ENCODE assay signal across 9 mouse cellular contexts in genomic region chr1:171322012-171322411, GRCm38 (mm10). TPM values are rescaled to one million over a fixed set of nuclear protein-coding genes. Genes with fewer than 3 reads are reported as not detected.
A peak's percentile ranks its signal among the peaks of the same experiment; 100 is the strongest.
DNase-seq lines count a peak whose midpoint lies in the region; ATAC-seq lines count a peak whose summit lies in the region.
"Had no signal": no experiment of that assay in that cellular context is flagged by ENCODE, and none has a peak within 500 bp of the region (broad histone marks: within the 10 kb centered on the region; RNA-seq: fewer than 3 reads in every experiment).

No protein-coding gene starts in this region.

- no peak for DNase-seq in embryonic facial prominence, embryonic 11.5 days (ENCODE audit: low spot score)
- no peak for DNase-seq in embryonic facial prominence, embryonic 10.5 days (ENCODE audit: low spot score)
- DNase-seq in neural tube, embryonic 11.5 days (ENCODE audit: low spot score) = no peak
- no peak for DNase-seq in urinary bladder, postnatal 36 days (ENCODE audit: low spot score in 2 of 2)
- DNase-seq in thymus, postnatal 10 days (ENCODE audit: low spot score in 2 of 2) = no peak
- DNase-seq: spleen, adult 18-20 months had no signal

- H3K4me3 ChIP-seq in embryonic facial prominence, embryonic 11.5 days (ENCODE audit: low read depth, low read length) = no peak overlapping the region
- no peak overlapping the region for H3K4me3 ChIP-seq in embryonic facial prominence, embryonic 10.5 days
- no peak overlapping the region for H3K4me3 ChIP-seq in neural tube, embryonic 11.5 days (ENCODE audit: low read depth, low read length)
- H3K4me3 ChIP-seq in neural tube, embryonic 15.5 days (replicated peaks) = no peak overlapping the region
- H3K4me3 ChIP-seq in limb, embryonic 12.5 days (replicated peaks) = no peak overlapping the region
- no peak overlapping the region for H3K4me3 ChIP-seq in stomach, embryonic 15.5 days (replicated peaks)

- no peak overlapping the region for H3K4me2 ChIP-seq in embryonic facial prominence, embryonic 11.5 days (ENCODE audit: low read depth, low read length)
- H3K4me2 ChIP-seq in neural tube, embryonic 11.5 days (ENCODE audit: low read depth) = no peak overlapping the region
- H3K4me2 ChIP-seq in neural tube, embryonic 15.5 days = no peak overlapping the region
- H3K4me2 ChIP-seq in limb, embryonic 12.5 days = no peak overlapping the region
- H3K4me2 ChIP-seq in stomach, embryonic 15.5 days = no peak overlapping the region

- no peaks in the 10 kb centered on the region for H3K27me3 ChIP-seq in embryonic facial prominence, embryonic 11.5 days (ENCODE audit: control insufficient read depth, insufficient read depth, low read length)
- no peaks in the 10 kb centered on the region for H3K27me3 ChIP-seq in embryonic facial prominence, embryonic 10.5 days (replicated peaks; ENCODE audit: low read depth, poor library complexity, severe bottlenecking)
- H3K27me3 ChIP-seq in neural tube, embryonic 11.5 days (ENCODE audit: control insufficient read depth, insufficient read depth, low read length) = no peaks in the 10 kb centered on the region
- H3K27me3 ChIP-seq in neural tube, embryonic 15.5 days (replicated peaks) = no peaks in the 10 kb centered on the region
- H3K27me3 ChIP-seq in limb, embryonic 12.5 days = no peaks in the 10 kb centered on the region
- no peaks in the 10 kb centered on the region for H3K27me3 ChIP-seq in stomach, embryonic 15.5 days (replicated peaks)

- no peaks in the 10 kb centered on the region for H3K9me3 ChIP-seq in embryonic facial prominence, embryonic 11.5 days (replicated peaks; ENCODE audit: control insufficient read depth, low read length)
- H3K9me3 ChIP-seq in embryonic facial prominence, embryonic 10.5 days = no peaks in the 10 kb centered on the region
- no peaks in the 10 kb centered on the region for H3K9me3 ChIP-seq in neural tube, embryonic 11.5 days (ENCODE audit: control insufficient read depth, low read length)
- no peaks in the 10 kb centered on the region for H3K9me3 ChIP-seq in neural tube, embryonic 15.5 days (replicated peaks)
- no peaks in the 10 kb centered on the region for H3K9me3 ChIP-seq in limb, embryonic 12.5 days
- no peaks in the 10 kb centered on the region for H3K9me3 ChIP-seq in stomach, embryonic 15.5 days

- H3K27ac ChIP-seq in embryonic facial prominence, embryonic 11.5 days (replicated peaks; ENCODE audit: low read depth, low read length) = no peak overlapping the region
- H3K27ac ChIP-seq in embryonic facial prominence, embryonic 10.5 days (replicated peaks) = no peak overlapping the region
- no peak overlapping the region for H3K27ac ChIP-seq in neural tube, embryonic 11.5 days (ENCODE audit: low read depth, low read length)
- H3K27ac ChIP-seq in neural tube, embryonic 15.5 days (replicated peaks) = no peak overlapping the region
- H3K27ac ChIP-seq in limb, embryonic 12.5 days = no peak overlapping the region
- H3K27ac ChIP-seq in stomach, embryonic 15.5 days = no peak overlapping the region

- 68% methylated on average over 1 of the region's 1 CpGs for WGBS in embryonic facial prominence, embryonic 11.5 days
- WGBS in embryonic facial prominence, embryonic 10.5 days = 84% methylated on average over 1 of the region's 1 CpGs
- 91% methylated on average over 1 of the region's 1 CpGs for WGBS in neural tube, embryonic 11.5 days
- WGBS in neural tube, embryonic 15.5 days = 93% methylated on average over 1 of the region's 1 CpGs
- 88% methylated on average over 1 of the region's 1 CpGs for WGBS in limb, embryonic 12.5 days
- 74% methylated on average over 1 of the region's 1 CpGs for WGBS in stomach, embryonic 15.5 days

- no peaks in the 10 kb centered on the region for H3K4me1 ChIP-seq in embryonic facial prominence, embryonic 11.5 days (ENCODE audit: control insufficient read depth, insufficient read depth, low read length)
- H3K4me1 ChIP-seq in embryonic facial prominence, embryonic 10.5 days = peaks cover 9% of the 10 kb centered on the region; the same call in 1 of the 2 replicates
- H3K4me1 ChIP-seq in neural tube, embryonic 11.5 days (ENCODE audit: control insufficient read depth, insufficient read depth, low read length) = no peaks in the 10 kb centered on the region
- peaks cover 21% of the 10 kb centered on the region for H3K4me1 ChIP-seq in neural tube, embryonic 15.5 days
- H3K4me1 ChIP-seq in limb, embryonic 12.5 days (replicated peaks) = no peaks in the 10 kb centered on the region
- no peaks in the 10 kb centered on the region for H3K4me1 ChIP-seq in stomach, embryonic 15.5 days

- ATAC-seq in embryonic facial prominence, embryonic 11.5 days (replicated peaks; ENCODE audit: insufficient number of reproducible peaks, low FRiP score, low TSS enrichment, low read depth) = 0 out of 2 replicates have a peak, but pooled peaks have one; percentile 65
- peak; percentile 41; the same call in 1 of the 2 replicates for ATAC-seq in neural tube, embryonic 11.5 days (ENCODE audit: insufficient read depth, low FRiP score, low TSS enrichment)
- ATAC-seq in neural tube, embryonic 15.5 days (ENCODE audit: low FRiP score) = no peak
- ATAC-seq in limb, embryonic 12.5 days (ENCODE audit: insufficient number of reproducible peaks, insufficient read depth, low FRiP score, low TSS enrichment, low read depth) = peak; percentile 52; the same call in 1 of the 2 replicates
- ATAC-seq in stomach, embryonic 15.5 days (ENCODE audit: insufficient read depth, low FRiP score, low read depth) = peak; percentile 75; the same call in 1 of the 2 replicates

- H3K36me3 ChIP-seq in embryonic facial prominence, embryonic 11.5 days (replicated peaks; ENCODE audit: control insufficient read depth, insufficient read depth, low read depth, low read length) = no peaks in the 10 kb centered on the region
- peaks cover 11% of the 10 kb centered on the region; the same call in 1 of the 2 replicates for H3K36me3 ChIP-seq in embryonic facial prominence, embryonic 10.5 days (replicated peaks)
- H3K36me3 ChIP-seq in neural tube, embryonic 11.5 days (ENCODE audit: control insufficient read depth, insufficient read depth, low read length) = no peaks in the 10 kb centered on the region
- H3K36me3 ChIP-seq in neural tube, embryonic 15.5 days = no peaks in the 10 kb centered on the region; the same call in 1 of the 2 replicates
- no peaks in the 10 kb centered on the region; the same call in 1 of the 2 replicates for H3K36me3 ChIP-seq in limb, embryonic 12.5 days
- H3K36me3 ChIP-seq in stomach, embryonic 15.5 days = no peaks in the 10 kb centered on the region

- H3K9ac ChIP-seq in embryonic facial prominence, embryonic 11.5 days (replicated peaks; ENCODE audit: low read length) = no peak overlapping the region
- H3K9ac ChIP-seq in neural tube, embryonic 11.5 days (ENCODE audit: low read length) = no peak overlapping the region
- no peak overlapping the region for H3K9ac ChIP-seq in neural tube, embryonic 15.5 days (replicated peaks)
- no peak overlapping the region for H3K9ac ChIP-seq in limb, embryonic 12.5 days (replicated peaks)
- H3K9ac ChIP-seq in stomach, embryonic 15.5 days = no peak overlapping the region

RNA-seq across cellular contexts. Expression of gene Dedd, which starts 6.9 kb away (rescaled TPM):
- polyA plus RNA-seq in embryonic facial prominence, embryonic 11.5 days (2014; fragmentation: Nextera tagmentation; extraction: Ambion mirVana) = 51.7 and 56.7 TPM in 2 replicates
- polyA plus RNA-seq in embryonic facial prominence, embryonic 10.5 days (2016; fragmentation: Nextera tagmentation; extraction: Ambion mirVana) = 50.3 and 50.4 TPM in 2 replicates
- 50.4 and 57.6 TPM in 2 replicates for polyA plus RNA-seq in neural tube, embryonic 11.5 days (2014; fragmentation: Nextera tagmentation; extraction: Ambion mirVana)
- polyA plus RNA-seq in neural tube, embryonic 15.5 days (2015; fragmentation: Nextera tagmentation; extraction: Ambion mirVana) = 44.1 and 49.9 TPM in 2 replicates
- polyA plus RNA-seq in limb, embryonic 12.5 days (2016; fragmentation: Nextera tagmentation; extraction: Ambion mirVana) = 59.2 and 62.9 TPM in 2 replicates
- 43.1 and 44.7 TPM in 2 replicates for polyA plus RNA-seq in stomach, embryonic 15.5 days (2015; fragmentation: Nextera tagmentation; extraction: Ambion mirVana)

RNA-seq across cellular contexts. Expression of gene Nit1, which starts 23.4 kb away (rescaled TPM):
- 29.8 and 31.5 TPM in 2 replicates for polyA plus RNA-seq in embryonic facial prominence, embryonic 11.5 days (2014; fragmentation: Nextera tagmentation; extraction: Ambion mirVana)
- 33.6 and 36.8 TPM in 2 replicates for polyA plus RNA-seq in embryonic facial prominence, embryonic 10.5 days (2016; fragmentation: Nextera tagmentation; extraction: Ambion mirVana)
- polyA plus RNA-seq in neural tube, embryonic 11.5 days (2014; fragmentation: Nextera tagmentation; extraction: Ambion mirVana) = 30.7 and 34.0 TPM in 2 replicates
- 53.0 and 53.1 TPM in 2 replicates for polyA plus RNA-seq in neural tube, embryonic 15.5 days (2015; fragmentation: Nextera tagmentation; extraction: Ambion mirVana)
- 43.8 and 43.9 TPM in 2 replicates for polyA plus RNA-seq in limb, embryonic 12.5 days (2016; fragmentation: Nextera tagmentation; extraction: Ambion mirVana)
- 42.0 and 46.4 TPM in 2 replicates for polyA plus RNA-seq in stomach, embryonic 15.5 days (2015; fragmentation: Nextera tagmentation; extraction: Ambion mirVana)

RNA-seq across cellular contexts. Expression of gene Pfdn2, which starts 23.5 kb away (rescaled TPM):
- 60.7 and 70.1 TPM in 2 replicates for polyA plus RNA-seq in embryonic facial prominence, embryonic 11.5 days (2014; fragmentation: Nextera tagmentation; extraction: Ambion mirVana)
- 156 TPM in 2 replicates for polyA plus RNA-seq in embryonic facial prominence, embryonic 10.5 days (2016; fragmentation: Nextera tagmentation; extraction: Ambion mirVana)
- polyA plus RNA-seq in neural tube, embryonic 11.5 days (2014; fragmentation: Nextera tagmentation; extraction: Ambion mirVana) = 61.2 and 68.0 TPM in 2 replicates
- 146 and 162 TPM in 2 replicates for polyA plus RNA-seq in neural tube, embryonic 15.5 days (2015; fragmentation: Nextera tagmentation; extraction: Ambion mirVana)
- polyA plus RNA-seq in limb, embryonic 12.5 days (2016; fragmentation: Nextera tagmentation; extraction: Ambion mirVana) = 123 and 128 TPM in 2 replicates
- polyA plus RNA-seq in stomach, embryonic 15.5 days (2015; fragmentation: Nextera tagmentation; extraction: Ambion mirVana) = 97.2 and 99.5 TPM in 2 replicates

RNA-seq across cellular contexts. Expression of gene Ufc1, which starts 27.2 kb away (rescaled TPM):
- polyA plus RNA-seq in embryonic facial prominence, embryonic 11.5 days (2014; fragmentation: Nextera tagmentation; extraction: Ambion mirVana) = 109 and 114 TPM in 2 replicates
- polyA plus RNA-seq in embryonic facial prominence, embryonic 10.5 days (2016; fragmentation: Nextera tagmentation; extraction: Ambion mirVana) = 100 and 105 TPM in 2 replicates
- polyA plus RNA-seq in neural tube, embryonic 11.5 days (2014; fragmentation: Nextera tagmentation; extraction: Ambion mirVana) = 102 and 103 TPM in 2 replicates
- 115 and 119 TPM in 2 replicates for polyA plus RNA-seq in neural tube, embryonic 15.5 days (2015; fragmentation: Nextera tagmentation; extraction: Ambion mirVana)
- 108 and 111 TPM in 2 replicates for polyA plus RNA-seq in limb, embryonic 12.5 days (2016; fragmentation: Nextera tagmentation; extraction: Ambion mirVana)
- 94.9 and 115 TPM in 2 replicates for polyA plus RNA-seq in stomach, embryonic 15.5 days (2015; fragmentation: Nextera tagmentation; extraction: Ambion mirVana)

RNA-seq across cellular contexts. Expression of gene Usp21, which starts 34.2 kb away (rescaled TPM):
- polyA plus RNA-seq in embryonic facial prominence, embryonic 11.5 days (2014; fragmentation: Nextera tagmentation; extraction: Ambion mirVana) = 96.1 and 102 TPM in 2 replicates
- 106 and 107 TPM in 2 replicates for polyA plus RNA-seq in embryonic facial prominence, embryonic 10.5 days (2016; fragmentation: Nextera tagmentation; extraction: Ambion mirVana)
- 90.3 and 104 TPM in 2 replicates for polyA plus RNA-seq in neural tube, embryonic 11.5 days (2014; fragmentation: Nextera tagmentation; extraction: Ambion mirVana)
- polyA plus RNA-seq in neural tube, embryonic 15.5 days (2015; fragmentation: Nextera tagmentation; extraction: Ambion mirVana) = 87.4 and 91.6 TPM in 2 replicates
- 132 and 134 TPM in 2 replicates for polyA plus RNA-seq in limb, embryonic 12.5 days (2016; fragmentation: Nextera tagmentation; extraction: Ambion mirVana)
- polyA plus RNA-seq in stomach, embryonic 15.5 days (2015; fragmentation: Nextera tagmentation; extraction: Ambion mirVana) = 67.8 and 69.8 TPM in 2 replicates
